Mouse (Mus musculus) liver, embryonic 14.5 days (tissue): ENCODE data around the gene Dhx37.

ENCODE experiments used
- CTCF ChIP-seq: IDR thresholded peaks from 2 replicates; pipeline ENCODE4 v1.5.1; 2016; ENCODE audit warnings: antibody characterized with exemption, low read depth, control low read depth
- EP300 ChIP-seq: IDR thresholded peaks from 2 replicates; pipeline ENCODE4 v1.6.1; 2016; ENCODE audit warnings: antibody characterized with exemption, low read depth

- TF ChIP-seq CTCF (no peak), EP300 (no peak; the same call in 1 of the 2 replicates)
These were observed 44.8 kb downstream of the Dhx37 start, which contains the start of gene Gm10382 for GRCm38 (mm10) chr5:125389131-125389578.
